Mouse (Mus musculus): ENCODE measurements around the gene Cds2.
"Not testable (repeated sequence)": the region's sequence is repeated elsewhere in the genome, so short reads cannot be mapped to it uniquely, and the experiment has no call there.

Cds2 gene

GRCm38 (mm10) chr2:132262879-132263398, at the start of gene Cds2:
TSS of gene Cds2 (plus strand) at chr2:132263148.
- peak; percentile 99 for DNase-seq

DNA sequence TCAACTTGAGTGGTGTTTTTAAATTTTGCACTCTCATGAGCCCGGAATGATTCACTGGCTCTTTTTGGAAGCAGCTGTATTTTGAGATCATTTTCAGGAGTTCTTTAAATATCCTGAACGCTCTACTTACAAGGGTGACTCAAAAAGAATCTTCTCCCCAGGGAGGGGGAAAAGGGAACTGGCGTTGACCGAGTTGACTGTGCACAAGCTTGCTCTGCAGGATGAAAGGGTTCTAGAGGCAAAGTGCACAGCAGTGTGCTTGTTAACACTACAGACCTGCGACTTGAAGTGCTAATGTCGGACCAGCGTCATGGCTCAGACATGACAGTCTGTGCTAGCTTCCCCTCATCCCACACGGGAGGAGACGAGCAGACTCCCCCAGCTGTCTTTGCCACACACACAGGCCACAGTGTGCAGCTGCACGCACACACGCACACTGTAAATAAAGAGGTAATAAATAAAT, 41.3 kb upstream of the Cds2 start:
- no peak for DNase-seq

DNA sequence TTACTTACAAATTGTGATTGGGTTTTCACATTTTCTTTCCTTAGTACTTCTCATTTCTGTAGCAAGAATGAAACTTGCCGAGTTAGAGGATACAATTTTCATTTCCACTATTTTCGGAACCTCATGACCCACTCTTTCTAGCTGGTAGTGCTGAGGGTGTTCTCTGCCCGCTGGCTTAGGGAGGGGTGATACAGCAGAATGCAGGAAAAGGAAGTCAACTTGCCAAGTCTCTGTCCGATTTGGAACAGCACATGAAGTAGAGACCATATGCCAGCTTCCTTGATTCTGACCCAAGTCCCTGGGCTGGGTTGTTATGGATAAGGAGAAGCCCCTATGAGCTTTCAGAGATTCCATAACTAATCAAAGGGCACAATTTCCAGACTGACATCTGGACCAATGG, 38.6 kb upstream of the Cds2 start:
- no peak for DNase-seq

DNA sequence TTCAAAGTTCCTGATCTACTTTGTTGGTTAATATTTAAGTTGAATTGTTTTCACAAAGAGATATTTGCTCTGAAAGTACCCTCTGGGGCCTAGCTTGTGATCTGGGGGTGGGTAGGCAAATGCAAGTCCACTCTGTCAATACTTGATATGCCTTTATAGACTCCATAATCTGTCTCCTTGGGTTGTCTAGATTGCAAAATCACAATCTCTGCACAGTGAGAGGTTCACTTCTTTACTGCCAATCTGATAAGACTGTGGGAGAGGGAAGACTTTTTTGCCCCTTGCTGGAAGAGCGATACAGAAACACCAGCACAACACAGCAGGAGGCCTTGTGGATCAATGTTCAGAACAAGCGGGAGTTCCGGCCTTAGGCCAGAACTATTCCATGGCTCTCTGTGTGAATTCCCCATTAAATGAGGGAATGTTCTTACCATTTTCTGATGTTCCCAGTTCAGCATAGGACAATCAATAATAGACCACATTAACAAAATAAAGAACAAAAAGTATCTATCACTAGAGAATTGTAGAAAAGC, 30.5 kb upstream of the Cds2 start:
- DNase-seq = no peak

- no peak for DNase-seq
Observed at GRCm38 (mm10) chr2:132233985-132234765, 28.8 kb upstream of the Cds2 start.

- DNase-seq = no peak
Observed at GRCm38 (mm10) chr2:132235291-132235690, 27.7 kb upstream of the Cds2 start.

GRCm38 (mm10) chr2:132235975-132236374, 27.0 kb upstream of the Cds2 start:
- DNase-seq = no peak

DNA sequence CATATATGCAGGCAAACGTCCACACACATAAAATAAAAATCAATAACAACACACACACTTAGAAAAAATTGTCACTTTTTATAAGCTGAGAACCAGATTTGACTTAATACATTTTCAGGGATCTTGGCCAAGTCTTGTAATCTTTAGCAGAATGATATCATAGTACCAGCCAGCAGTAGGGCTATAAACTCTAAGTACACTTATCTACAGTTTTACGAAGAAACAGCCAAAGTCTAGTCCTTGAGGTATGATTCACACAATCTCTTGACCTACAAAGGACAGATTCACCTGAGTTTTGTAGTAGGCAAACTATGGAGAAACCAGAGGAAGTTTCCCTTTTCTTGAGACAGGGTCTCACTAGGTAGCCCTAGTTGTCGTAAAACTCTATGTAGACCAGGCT, 23.5 kb upstream of the Cds2 start:
- not testable (repeated sequence) for DNase-seq

DNA sequence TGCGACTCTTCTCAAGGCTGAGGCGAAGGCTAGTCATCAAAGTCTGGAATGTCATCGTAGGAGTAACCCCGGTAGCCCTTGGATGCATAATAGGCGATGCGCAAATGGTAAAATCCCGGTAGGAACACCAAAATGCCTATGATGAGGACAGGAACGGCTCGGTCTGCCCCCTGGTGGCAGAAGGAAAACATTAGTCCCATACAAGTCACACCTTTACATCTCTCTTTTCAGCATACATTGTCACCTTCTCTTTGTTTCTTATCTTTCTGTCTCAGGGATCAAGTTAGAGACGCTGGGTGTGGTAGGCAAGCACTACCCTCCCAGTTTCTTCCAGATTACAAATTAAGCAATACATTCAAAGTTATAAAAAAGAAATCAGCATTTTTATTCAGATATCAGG, 22.5 kb upstream of the Cds2 start:
- peak; percentile 73 to 86 for DNase-seq

DNA sequence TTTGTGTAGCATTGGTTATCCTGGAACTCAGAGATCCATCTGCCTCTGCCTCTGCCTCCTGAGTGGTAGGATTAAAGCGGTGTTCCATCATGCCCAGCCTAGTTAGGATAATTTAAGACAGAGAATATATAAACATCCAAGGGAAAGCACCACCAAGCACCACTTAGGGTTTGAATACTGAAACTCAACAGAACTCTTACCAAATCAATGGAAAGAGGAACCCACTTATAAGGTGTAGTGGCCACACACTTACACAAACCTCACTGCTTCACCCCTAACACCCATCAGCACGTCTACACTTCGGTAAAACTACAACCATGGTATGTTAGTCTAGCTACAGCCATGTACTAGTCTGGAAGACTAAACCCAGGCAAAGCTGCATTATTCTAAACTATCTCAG, 19.6 kb upstream of the Cds2 start:
- no peak for DNase-seq

GRCm38 (mm10) chr2:132247539-132248313, 15.2 kb upstream of the Cds2 start, which contains the start of gene Tmem230:
TSS of gene Tmem230 (minus strand) at chr2:132247807.
- DNase-seq = peak; percentile 92 to 96

- no peak for DNase-seq
Observed at GRCm38 (mm10) chr2:132251911-132252310, 11.0 kb upstream of the Cds2 start.

DNA sequence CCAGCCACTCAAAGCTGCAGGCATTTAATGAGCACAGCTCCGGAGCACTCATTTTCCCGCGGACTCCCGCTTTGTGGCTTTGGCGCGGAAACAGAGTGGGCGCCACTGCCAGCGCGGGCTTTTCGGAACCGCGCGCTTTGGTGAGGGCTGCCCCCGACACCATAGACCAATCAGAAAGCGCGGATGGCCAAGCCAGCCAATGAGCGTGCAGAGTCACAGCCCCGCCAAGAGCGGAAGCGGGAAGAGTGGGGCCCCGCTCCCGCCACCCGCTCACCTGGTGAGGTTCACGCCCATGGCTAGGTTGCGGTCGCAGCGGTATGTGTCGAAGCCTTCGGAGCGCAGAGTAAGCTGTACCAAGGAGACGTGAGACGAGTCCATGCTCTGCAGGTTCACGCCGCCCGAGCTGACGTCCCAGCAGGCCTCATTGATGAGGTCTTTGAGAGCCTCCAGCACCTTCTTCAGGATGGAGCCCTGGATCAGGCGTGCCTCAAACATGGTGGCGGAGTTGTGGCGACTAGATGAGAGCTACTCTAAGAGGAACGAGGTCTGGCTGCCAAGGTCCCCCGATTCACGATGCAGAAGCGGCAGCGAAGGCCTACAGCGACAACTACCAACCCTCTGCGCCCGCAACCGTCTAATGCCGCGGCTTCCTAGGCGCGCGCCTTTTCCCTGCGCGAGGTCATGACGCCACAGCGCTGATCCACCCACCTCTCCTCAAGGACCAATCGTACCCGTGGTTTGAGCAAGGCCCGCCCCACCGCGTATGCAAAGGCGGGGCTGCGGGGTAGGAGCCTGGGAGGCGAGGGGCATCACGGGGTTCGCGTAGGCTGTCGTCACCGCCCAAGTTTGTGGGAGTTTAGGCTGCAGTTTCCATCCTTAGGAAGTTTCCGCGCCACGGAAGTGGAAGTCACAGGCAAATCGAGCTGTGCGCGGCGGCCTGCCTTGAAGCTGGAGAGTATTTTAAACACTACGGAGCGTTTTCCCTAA, 10.1 kb upstream of the Cds2 start, which contains the start of gene Pcna:
Pcna (minus strand) TSS at position 773 of the 987 bp plus-strand sequence.
- peak; percentile 95 to 97 for DNase-seq

DNA sequence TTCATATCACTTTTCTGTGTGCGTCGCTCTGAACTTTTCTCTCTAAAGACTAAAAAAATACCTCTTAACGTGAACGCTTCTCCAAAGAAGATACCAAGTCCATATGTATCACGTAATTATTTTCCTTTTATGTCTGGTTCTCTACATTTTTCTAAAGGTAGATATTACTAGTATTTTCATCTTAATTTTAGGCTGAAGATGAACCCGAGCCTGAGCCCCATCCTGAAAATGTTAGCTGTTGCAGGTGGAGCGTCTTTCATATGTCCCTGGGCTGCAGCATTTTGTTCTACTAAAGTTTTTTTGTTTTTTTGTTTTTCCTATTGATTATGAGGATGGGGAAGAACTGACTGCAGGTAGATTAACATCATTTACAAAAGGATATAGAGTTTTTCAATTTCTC, 9.3 kb upstream of the Cds2 start:
- no peak for DNase-seq

DNA sequence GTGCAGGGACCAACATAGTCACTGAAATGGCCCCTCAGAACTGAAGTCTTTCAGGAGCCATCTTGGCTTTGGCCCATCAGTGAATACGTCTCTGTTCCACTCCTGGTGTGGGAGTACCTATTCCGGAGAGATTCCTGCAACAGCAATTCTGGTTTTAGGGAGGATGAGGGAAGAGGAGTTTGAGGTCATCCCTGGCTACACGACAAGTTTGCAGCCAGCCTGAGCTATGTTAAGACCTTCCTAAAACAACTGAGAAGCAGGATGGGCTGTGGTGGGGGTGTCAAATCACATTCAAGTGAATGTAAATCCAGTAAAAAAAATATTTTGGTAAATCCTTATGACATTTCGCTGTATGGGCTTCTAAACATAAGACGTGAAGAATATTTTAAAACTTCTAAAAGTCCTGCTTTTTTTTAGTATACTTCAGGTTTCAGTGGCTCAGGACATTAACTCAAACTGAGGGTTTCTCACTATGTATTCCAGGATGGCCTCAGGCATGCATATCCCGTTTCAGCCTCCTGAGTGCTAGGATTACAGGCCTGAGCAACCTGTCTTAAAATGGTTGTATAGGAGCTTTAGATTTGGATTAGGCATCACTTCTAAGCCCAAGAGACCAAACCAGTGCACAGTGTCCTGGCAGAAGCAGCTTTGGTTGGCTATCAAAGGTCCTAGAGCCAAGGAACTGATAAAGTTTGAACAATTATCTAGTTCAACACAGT, 5.4 kb upstream of the Cds2 start:
- DNase-seq = no peak

GRCm38 (mm10) chr2:132260601-132261000, 2.3 kb upstream of the Cds2 start:
- no peak for DNase-seq

DNA sequence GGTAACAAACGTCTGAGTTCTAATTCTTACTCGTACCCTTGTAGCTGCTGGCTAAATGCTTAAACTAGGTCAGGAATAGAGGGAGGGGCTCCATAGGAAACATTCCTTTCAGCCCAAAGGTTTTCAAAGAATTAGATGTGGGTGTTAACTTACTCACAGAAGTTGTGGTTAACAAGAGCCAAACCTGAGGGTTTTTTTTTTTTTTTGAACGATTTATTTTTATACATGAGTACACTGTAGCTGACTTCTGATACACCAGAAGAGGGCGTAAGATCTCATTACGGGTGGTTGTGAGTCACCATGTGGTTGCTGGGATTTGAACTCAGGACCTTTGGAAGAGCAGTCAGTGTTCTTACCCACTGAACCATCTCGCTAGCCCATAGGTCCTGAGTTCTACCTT, 773 bp upstream of the Cds2 start:
- DNase-seq = no peak

DNA sequence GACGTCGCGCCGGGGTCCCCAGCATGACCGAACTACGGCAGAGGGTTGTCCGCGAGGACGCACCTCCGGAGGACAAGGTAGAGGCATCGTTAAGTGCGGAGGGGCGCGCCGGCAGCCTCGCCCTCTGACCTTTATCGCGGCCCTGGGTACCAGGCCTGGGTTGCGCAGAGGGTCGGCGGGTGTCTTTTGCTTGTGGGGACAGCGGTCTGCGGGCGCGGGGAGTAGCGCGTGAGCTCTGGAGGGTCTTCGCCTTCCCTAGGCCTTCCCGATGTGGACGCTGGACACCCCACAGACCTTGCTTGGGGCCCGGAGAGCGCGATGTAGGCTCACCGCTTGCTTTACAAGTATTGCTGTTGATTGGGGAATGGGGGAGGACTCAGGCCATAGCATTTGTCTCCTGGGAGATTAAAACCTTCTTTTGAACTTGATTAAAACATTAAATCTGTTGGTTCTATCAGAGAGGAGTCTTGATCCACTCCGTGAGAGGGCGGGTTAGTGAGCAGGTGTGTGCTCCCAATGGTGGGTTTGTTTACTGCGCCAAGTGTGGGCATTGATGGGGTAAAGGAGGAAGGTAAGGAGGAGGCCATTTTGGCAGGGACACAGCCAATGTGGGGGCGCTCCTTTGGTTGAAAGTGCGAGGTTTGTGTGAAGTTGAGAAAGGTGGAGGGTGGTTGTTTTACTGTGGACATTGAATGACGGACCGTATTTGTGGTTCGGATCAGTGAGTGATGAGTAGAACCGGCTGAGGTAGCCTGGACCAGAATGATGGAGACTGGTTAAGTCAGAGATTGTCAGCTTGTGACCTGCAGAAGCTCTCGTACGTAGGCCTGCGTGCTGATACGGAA, 695 bp downstream of the Cds2 start:
- DNase-seq = peak; percentile 60 to 64

- DNase-seq = peak in 1 of 2 experiments; percentile 28
Observed at GRCm38 (mm10) chr2:132264266-132264710, 1.3 kb downstream of the Cds2 start.

- no peak for DNase-seq
Observed at GRCm38 (mm10) chr2:132265196-132265595, 2.2 kb downstream of the Cds2 start.

Measured in cerebellum, postnatal 25 days (tissue).